ENCODE assay signal across 15 mouse cellular contexts in genomic region chr13:28257228-28257627, GRCm38 (mm10). TPM values are rescaled to one million over a fixed set of nuclear protein-coding genes. Genes with fewer than 3 reads are reported as not detected.
DNase-seq lines count a peak whose midpoint lies in the region; ATAC-seq and TF ChIP-seq lines count a peak whose summit lies in the region.
"Had no signal": no experiment of that assay in that cellular context is flagged by ENCODE, and none has a peak within 500 bp of the region (broad histone marks: within the 10 kb centered on the region; RNA-seq: fewer than 3 reads in every experiment).

Gm11361 (plus strand) TSS chr13:28257528.

- H3K4me3 ChIP-seq in liver, postnatal 0 days (ENCODE audit: low read depth, low read length): no peak within 1 kb of the TSS
- H3K4me3 ChIP-seq: heart, embryonic 13.5 days; limb, embryonic 12.5 days had no signal

- 93% methylated on average over 3 of the region's 3 CpGs for WGBS in liver, postnatal 0 days (ENCODE audit: insufficient replicate concordance)

- intact Hi-C loops in left cerebral cortex, postnatal 4 days (cut with DNase I): no loop called here

- ATAC-seq in granulocyte monocyte progenitor cell, adult 5-6 weeks (replicated peaks; ENCODE audit: poor library complexity, severe bottlenecking): no peak
- no peak for ATAC-seq in liver, postnatal 0 days
- ATAC-seq: intestine, postnatal 0 days had no signal

- no peak for TF ChIP-seq EP300 in liver, postnatal 0 days (IDR thresholded peaks at IDR 0.05; ENCODE audit: low read depth)

- no peak for TF ChIP-seq CTCF in liver, postnatal 0 days (IDR thresholded peaks at IDR 0.05; ENCODE audit: low read depth)

- H3K9ac ChIP-seq in liver, postnatal 0 days (replicated peaks): no peak within 1 kb of the TSS
- H3K9ac ChIP-seq: heart, embryonic 13.5 days; limb, embryonic 12.5 days had no signal

- no peaks in the 10 kb centered on the region for H3K9me3 ChIP-seq in liver, postnatal 0 days (ENCODE audit: low read length)
- H3K9me3 ChIP-seq: G1E; limb, embryonic 12.5 days had no signal

- no peaks in the 10 kb centered on the region for H3K4me1 ChIP-seq in liver, postnatal 0 days (ENCODE audit: insufficient read depth)
- H3K4me1 ChIP-seq: heart, embryonic 13.5 days; limb, embryonic 12.5 days had no signal

- no peaks in the 10 kb centered on the region for H3K36me3 ChIP-seq in liver, postnatal 0 days (replicated peaks; ENCODE audit: insufficient read depth, low read length)
- H3K36me3 ChIP-seq: G1E; heart, embryonic 13.5 days; limb, embryonic 12.5 days had no signal

- no peak for DNase-seq in left cerebral cortex, adult 18-20 months (ENCODE audit: low spot score in 2 of 2)
- no peak for DNase-seq in left cerebral cortex, adult 9 months (ENCODE audit: low spot score in 2 of 2)
- no peak for DNase-seq in adrenal gland, postnatal 25 days
- DNase-seq in left cerebral cortex, postnatal 4 days: no peak
- DNase-seq in B cell, adult 2 months: no peak
- DNase-seq in liver, postnatal 0 days: no peak
- no peak for DNase-seq in cerebellum, postnatal 4 days (ENCODE audit: low spot score in 2 of 2)
- DNase-seq: cerebellum, adult 9-11 months; spleen, adult 18-20 months; thymus, postnatal 14 days had no signal

- H3K4me2 ChIP-seq in liver, postnatal 0 days (ENCODE audit: low read depth, low read length): no peak within 1 kb of the TSS
- H3K4me2 ChIP-seq: heart, embryonic 13.5 days; limb, embryonic 12.5 days had no signal

- H3K27me3 ChIP-seq in liver, postnatal 0 days (ENCODE audit: insufficient read depth, low read length): no peaks in the 10 kb centered on the region
- H3K27me3 ChIP-seq: heart, embryonic 13.5 days; limb, embryonic 12.5 days had no signal

- H3K27ac ChIP-seq in liver, postnatal 0 days (ENCODE audit: low read depth): no peak within 1 kb of the TSS
- H3K27ac ChIP-seq: heart, embryonic 13.5 days; limb, embryonic 12.5 days had no signal

RNA-seq across cellular contexts. Expression of gene Gm11361, which starts in this region (rescaled TPM):
- 10 to 100 TPM; 61.3 to 75.1 TPM for total RNA-seq in left cerebral cortex, adult 18-20 months (2021)
- 109 and 154 TPM in 2 replicates for total RNA-seq in adrenal gland, postnatal 25 days (2021)
- total RNA-seq in granulocyte monocyte progenitor cell, adult 5-6 weeks (2014; fragmentation: Nextera tagmentation): 28.8 and 42.9 TPM in 2 replicates
- 11.4 and 24.1 TPM in 2 replicates for total RNA-seq in granulocyte monocyte progenitor cell, adult 5-6 weeks (2017)
- 100 to 1,000 TPM; 127 to 136 TPM for total RNA-seq in left cerebral cortex, postnatal 4 days (2021)
- 3.8 and 4.5 TPM in 2 replicates for polyA plus RNA-seq in liver, postnatal 0 days (2015; fragmentation: Nextera tagmentation; extraction: Ambion mirVana)
